In genomic region chr4:128804426-128805149, GRCm38 (mm10) we compare ENCODE assay signal across 8 mouse cellular contexts. TPM values are rescaled to one million over a fixed set of nuclear protein-coding genes. Genes with fewer than 3 reads are reported as not detected.
DNase-seq lines count a peak whose midpoint lies in the region; ATAC-seq and TF ChIP-seq lines count a peak whose summit lies in the region.

No protein-coding gene starts in this region.

- dilution Hi-C loops in CH12.LX (cut with MboI; ENCODE audit: extremely low pct_ligation_motif_present, extremely low pct_unique_long_range_greater_than_20kb, low sequenced_read_pairs) = no loop called here

- peak overlapping the region; percentile 98 for H3K4me2 ChIP-seq in CH12.LX (ENCODE audit: insufficient read depth, low read depth, poor library complexity, severe bottlenecking)
- peak overlapping the region; percentile 97 for H3K4me2 ChIP-seq in forebrain, embryonic 12.5 days
- peak overlapping the region; percentile 86 for H3K4me2 ChIP-seq in midbrain, embryonic 16.5 days (ENCODE audit: low read length)

- peak overlapping the region; percentile 76 to 88 (median 77) for H3K4me3 ChIP-seq in CH12.LX (replicated peaks in 1 of 3; ENCODE audit: low read depth in 2 of 3, low read length in 2 of 3, poor library complexity in 1 of 3)
- H3K4me3 ChIP-seq in forebrain, embryonic 12.5 days (replicated peaks) = peak overlapping the region; percentile 87
- peak overlapping the region; percentile 86 for H3K4me3 ChIP-seq in limb, embryonic 10.5 days
- peak overlapping the region; percentile 93 for H3K4me3 ChIP-seq in midbrain, embryonic 16.5 days (ENCODE audit: low read depth, low read length)

- no peak for TF ChIP-seq RAD21 in CH12.LX (IDR thresholded peaks at IDR 0.05; ENCODE audit: low read depth, low read length)

- no peak for TF ChIP-seq CTCF in CH12.LX (conservative IDR thresholded peaks at IDR 0.05 in 1 of 2, IDR thresholded peaks at IDR 0.05 in 1 of 2; ENCODE audit: low read depth in 2 of 2, low read length in 2 of 2)

- no peak overlapping the region for H3K27ac ChIP-seq in CH12.LX (ENCODE audit: insufficient read depth, low read depth)
- peak overlapping the region; percentile 99 for H3K27ac ChIP-seq in forebrain, embryonic 12.5 days
- H3K27ac ChIP-seq in limb, embryonic 10.5 days = peak overlapping the region; percentile 99
- H3K27ac ChIP-seq in midbrain, embryonic 16.5 days (ENCODE audit: low read length) = peak overlapping the region; percentile 95

- H3K4me1 ChIP-seq in CH12.LX (ENCODE audit: control insufficient read depth in 1 of 2, insufficient read depth in 2 of 2) = peaks cover 19 to 51% of the 10 kb centered on the region in 2 experiments
- peaks cover 53% of the 10 kb centered on the region for H3K4me1 ChIP-seq in forebrain, embryonic 12.5 days
- peaks cover 66% of the 10 kb centered on the region for H3K4me1 ChIP-seq in limb, embryonic 10.5 days
- H3K4me1 ChIP-seq in midbrain, embryonic 16.5 days (ENCODE audit: control insufficient read depth, insufficient read depth, low read length) = peaks cover 38% of the 10 kb centered on the region

- peaks cover 0 to 11% of the 10 kb centered on the region in 2 experiments for H3K36me3 ChIP-seq in CH12.LX (replicated peaks in 1 of 2; ENCODE audit: control insufficient read depth in 1 of 2, insufficient read depth in 1 of 2, low read length in 1 of 2)
- peaks cover 6% of the 10 kb centered on the region; the same call in 1 of the 2 replicates for H3K36me3 ChIP-seq in forebrain, embryonic 12.5 days (replicated peaks)
- H3K36me3 ChIP-seq in limb, embryonic 10.5 days = peaks cover 33% of the 10 kb centered on the region
- H3K36me3 ChIP-seq in midbrain, embryonic 16.5 days (ENCODE audit: control insufficient read depth, insufficient read depth, low read length) = no peaks in the 10 kb centered on the region

- peak overlapping the region; percentile 100 for H3K9ac ChIP-seq in CH12.LX (ENCODE audit: insufficient read depth, low read depth)
- H3K9ac ChIP-seq in forebrain, embryonic 12.5 days = peak overlapping the region; percentile 99
- H3K9ac ChIP-seq in midbrain, embryonic 16.5 days (ENCODE audit: low read depth, low read length) = peak overlapping the region; percentile 94

- peaks cover 17% of the 10 kb centered on the region for H3K9me3 ChIP-seq in CH12.LX (replicated peaks; ENCODE audit: low read length)
- H3K9me3 ChIP-seq in forebrain, embryonic 12.5 days = no peaks in the 10 kb centered on the region
- H3K9me3 ChIP-seq in limb, embryonic 10.5 days (replicated peaks) = no peaks in the 10 kb centered on the region
- H3K9me3 ChIP-seq in midbrain, embryonic 16.5 days (replicated peaks; ENCODE audit: control insufficient read depth, low read length, poor library complexity, severe bottlenecking) = no peaks in the 10 kb centered on the region

- ATAC-seq in cerebellum, adult (ENCODE audit: insufficient number of reproducible peaks, low FRiP score, low TSS enrichment) = no peak
- no peak for ATAC-seq in forebrain, embryonic 12.5 days (ENCODE audit: low FRiP score)
- ATAC-seq in midbrain, embryonic 16.5 days = no peak
- ATAC-seq in granulocyte monocyte progenitor cell, adult 5-6 weeks (replicated peaks; ENCODE audit: poor library complexity, severe bottlenecking) = no peak

- WGBS in forebrain, embryonic 12.5 days = 4% methylated on average over 6 of the region's 6 CpGs
- WGBS in limb, embryonic 10.5 days = 2% methylated on average over 6 of the region's 6 CpGs
- 3% methylated on average over 6 of the region's 6 CpGs for WGBS in midbrain, embryonic 16.5 days

- DNase-seq in cerebellum, adult 8-10 months = peak; percentile 9
- no peak for DNase-seq in CH12.LX (ENCODE audit: extremely low read depth)
- peak; percentile 64 for DNase-seq in limb, embryonic 10.5 days (ENCODE audit: low spot score)
- DNase-seq in ovary, adult 18-20 months (ENCODE audit: low spot score) = no peak

- in situ Hi-C loops in CH12.LX (cut with MboI; ENCODE audit: low pct_ligation_motif_present, low pct_unique_long_range_greater_than_20kb, low sequenced_read_pairs) = no loop called here

- peaks cover 45% of the 10 kb centered on the region for H3K79me2 ChIP-seq in CH12.LX (replicated peaks; ENCODE audit: control insufficient read depth, extremely low read depth, insufficient read depth, poor library complexity, severe bottlenecking)

- no peaks in the 10 kb centered on the region for H3K27me3 ChIP-seq in CH12.LX (replicated peaks)
- H3K27me3 ChIP-seq in forebrain, embryonic 12.5 days = no peaks in the 10 kb centered on the region
- H3K27me3 ChIP-seq in limb, embryonic 10.5 days (ENCODE audit: low read depth, poor library complexity, severe bottlenecking) = no peaks in the 10 kb centered on the region
- H3K27me3 ChIP-seq in midbrain, embryonic 16.5 days (ENCODE audit: control insufficient read depth, insufficient read depth, low read depth, low read length) = no peaks in the 10 kb centered on the region

- TF ChIP-seq POLR2A in CH12.LX (IDR thresholded peaks at IDR 0.05; ENCODE audit: low read depth, low read length) = no peak

- TF ChIP-seq EP300 in CH12.LX (IDR thresholded peaks at IDR 0.05; ENCODE audit: low read length) = no peak

TF ChIP-seq in CH12.LX, 34 proteins besides CTCF, POLR2A, EP300 and RAD21:
- no peak for TF ChIP-seq RCOR1 (conservative IDR thresholded peaks at IDR 0.05; ENCODE audit: low read depth, low read length)
- TF ChIP-seq ZNF384 (IDR thresholded peaks at IDR 0.05; ENCODE audit: low read depth, low read length) = no peak
- TF ChIP-seq HCFC1 (IDR thresholded peaks at IDR 0.05; ENCODE audit: low read depth, low read length) = no peak
- no peak for TF ChIP-seq JUND (conservative IDR thresholded peaks at IDR 0.05; ENCODE audit: low read depth, low read length)
- TF ChIP-seq BHLHE40 (IDR thresholded peaks at IDR 0.05; ENCODE audit: low read depth, low read length) = no peak
- no peak for TF ChIP-seq SMC3 (IDR thresholded peaks at IDR 0.05; ENCODE audit: low read depth, low read length)
- no peak for TF ChIP-seq TCF12 (IDR thresholded peaks at IDR 0.05; ENCODE audit: low read depth, low read length)
- no peak for TF ChIP-seq SIN3A (IDR thresholded peaks at IDR 0.05; ENCODE audit: low read length)
- TF ChIP-seq GABPA (IDR thresholded peaks at IDR 0.05; ENCODE audit: insufficient replicate concordance, low read depth, low read length) = no peak
- no peak for TF ChIP-seq JUN (IDR thresholded peaks at IDR 0.05; ENCODE audit: insufficient read depth, low read depth, low read length)
- no peak for TF ChIP-seq CHD1 (IDR thresholded peaks at IDR 0.05; ENCODE audit: low read depth, low read length)
- no peak for TF ChIP-seq MXI1 (IDR thresholded peaks at IDR 0.05; ENCODE audit: low read depth, low read length)
- TF ChIP-seq ZC3H11A (IDR thresholded peaks at IDR 0.05; ENCODE audit: low read depth, low read length) = no peak
- TF ChIP-seq NRF1 (IDR thresholded peaks at IDR 0.05; ENCODE audit: low read depth, low read length) = no peak
- TF ChIP-seq MAFK (IDR thresholded peaks at IDR 0.05; ENCODE audit: insufficient replicate concordance, low read length) = no peak
- TF ChIP-seq NELFE (IDR thresholded peaks at IDR 0.05; ENCODE audit: low read depth, low read length) = no peak
- no peak for TF ChIP-seq MAX (IDR thresholded peaks at IDR 0.05; ENCODE audit: low read length)
- no peak for TF ChIP-seq ETS1 (conservative IDR thresholded peaks at IDR 0.05; ENCODE audit: low read depth, low read length)

RNA-seq across cellular contexts. Expression of gene Zfp362, which starts 1.3 kb away (rescaled TPM):
- 16.1 and 17.8 TPM in 2 replicates for total RNA-seq in CH12.LX (2012; rRNA removed)
- 9.7 and 9.9 TPM in 2 replicates for total RNA-seq in CH12.LX (2014; rRNA removed)
- polyA plus RNA-seq in CH12.LX (2012; ENCODE audit: insufficient read length, low read depth) = 49.2 and 70.1 TPM in 2 replicates
- polyA plus RNA-seq in forebrain, embryonic 12.5 days (2016; fragmentation: Nextera tagmentation; extraction: Ambion mirVana) = 41.9 and 43.7 TPM in 2 replicates
- 41.4 and 48.6 TPM in 2 replicates for polyA plus RNA-seq in limb, embryonic 10.5 days (2016; fragmentation: Nextera tagmentation; extraction: Ambion mirVana)
- 30.8 and 32.8 TPM in 2 replicates for polyA plus RNA-seq in midbrain, embryonic 16.5 days (2015; fragmentation: Nextera tagmentation; extraction: Ambion mirVana)
- 32.7 and 40.1 TPM in 2 replicates for total RNA-seq in granulocyte monocyte progenitor cell, adult 5-6 weeks (2014; fragmentation: Nextera tagmentation)
- total RNA-seq in granulocyte monocyte progenitor cell, adult 5-6 weeks (2017) = 3.7 and 4.4 TPM in 2 replicates

RNA-seq across cellular contexts. Expression of gene A3galt2, which starts 49.4 kb away (rescaled TPM):
- total RNA-seq in CH12.LX (2012; rRNA removed) (0.04 TPM in 2 replicates), CH12.LX (2014; rRNA removed) (not detected in 2 replicates)
- 0.07 and 0.11 TPM in 2 replicates for polyA plus RNA-seq in CH12.LX (2012; ENCODE audit: insufficient read length, low read depth)
- polyA plus RNA-seq in forebrain, embryonic 12.5 days (2016; fragmentation: Nextera tagmentation; extraction: Ambion mirVana) = 0.38 and 0.57 TPM in 2 replicates
- 0.10 TPM in 1 of 2 replicates, not detected in the other for polyA plus RNA-seq in limb, embryonic 10.5 days (2016; fragmentation: Nextera tagmentation; extraction: Ambion mirVana)
- 0.14 and 0.29 TPM in 2 replicates for polyA plus RNA-seq in midbrain, embryonic 16.5 days (2015; fragmentation: Nextera tagmentation; extraction: Ambion mirVana)
- total RNA-seq in granulocyte monocyte progenitor cell, adult 5-6 weeks (2014; fragmentation: Nextera tagmentation) = not detected in 2 replicates
- 0.04 TPM in 1 of 2 replicates, not detected in the other for total RNA-seq in granulocyte monocyte progenitor cell, adult 5-6 weeks (2017)

Comparison
In these comparisons a context has a peak if more than half of its experiments do, and no peak if none do; other contexts are left out.
1. DNase-seq: peak in cerebellum, adult 8-10 months (single experiment) and limb, embryonic 10.5 days (single experiment); none in CH12.LX (single experiment) and ovary, adult 18-20 months (single experiment).
2. Peak in every context shown above with its lines, with median percentiles within 50 percentile points of each other: H3K4me2 ChIP-seq, H3K4me3 ChIP-seq and H3K9ac ChIP-seq.